Mouse (Mus musculus): ENCODE measurements around the gene Bmi1. TPM values are rescaled to one million over a fixed set of nuclear protein-coding genes. Genes with fewer than 3 reads are reported as not detected.

Bmi1 gene
- polyA plus RNA-seq, 1 experiment from 2014 or later: 47.5 TPM

- 36% methylated on average over 3 of the region's 3 CpGs for WGBS
- no peak for DNase-seq (ENCODE audit: low spot score)
- H3K27me3 ChIP-seq (ENCODE audit: control insufficient read depth, insufficient read depth, low read length): no peaks in the 10 kb centered on the region; the same call in 1 of the 2 replicates
These were observed 45.5 kb downstream of the Bmi1 start for GRCm38 (mm10) chr2:18722208-18722830.

GRCm38 (mm10) chr2:18724462-18724861 lies 47.6 kb downstream of the Bmi1 start:
- Histone ChIP-seq H3K27me3 (ENCODE audit: control insufficient read depth, insufficient read depth, low read length) (peaks cover 2% of the 10 kb centered on the region; the same call in 1 of the 2 replicates), H3K36me3 (ENCODE audit: control insufficient read depth, insufficient read depth, low read length) (no peaks in the 10 kb centered on the region), H3K4me2 (ENCODE audit: low read depth, low read length, severe bottlenecking) (no peak overlapping the region), H3K4me1 (replicated peaks; ENCODE audit: control insufficient read depth, insufficient read depth, low read length) (no peaks in the 10 kb centered on the region), H3K27ac (ENCODE audit: low read depth, low read length) (no peak overlapping the region), H3K9ac (ENCODE audit: low read length) (no peak overlapping the region), H3K9me3 (ENCODE audit: control insufficient read depth, low read length) (no peaks in the 10 kb centered on the region), H3K4me3 (ENCODE audit: low read depth, low read length) (no peak overlapping the region)
- DNase-seq (ENCODE audit: low spot score) (no peak), ATAC-seq (replicated peaks; ENCODE audit: low FRiP score) (no peak)
- WGBS: 85% methylated on average over 1 of the region's 1 CpGs

More at GRCm38 (mm10) chr2:18722208-18722830, 45.5 kb downstream of the Bmi1 start:
- no peak overlapping the region for H3K4me2 ChIP-seq (ENCODE audit: low read depth, low read length, severe bottlenecking)
- H3K9me3 ChIP-seq (ENCODE audit: control insufficient read depth, low read length): no peaks in the 10 kb centered on the region
- H3K27ac ChIP-seq (ENCODE audit: low read depth, low read length): no peak overlapping the region
- H3K4me1 ChIP-seq (replicated peaks; ENCODE audit: control insufficient read depth, insufficient read depth, low read length): no peaks in the 10 kb centered on the region
- H3K36me3 ChIP-seq (ENCODE audit: control insufficient read depth, insufficient read depth, low read length): no peaks in the 10 kb centered on the region
- H3K4me3 ChIP-seq (ENCODE audit: low read depth, low read length): no peak overlapping the region
- no peak overlapping the region for H3K9ac ChIP-seq (ENCODE audit: low read length)
- no peak; the same call in 1 of the 2 replicates for ATAC-seq (replicated peaks; ENCODE audit: low FRiP score)

GRCm38 (mm10) chr2:18725880-18726279 lies 49.1 kb downstream of the Bmi1 start:
- Histone ChIP-seq H3K4me2 (ENCODE audit: low read depth, low read length, severe bottlenecking) (no peak overlapping the region), H3K36me3 (ENCODE audit: control insufficient read depth, insufficient read depth, low read length) (no peaks in the 10 kb centered on the region), H3K27ac (ENCODE audit: low read depth, low read length) (no peak overlapping the region), H3K4me1 (replicated peaks; ENCODE audit: control insufficient read depth, insufficient read depth, low read length) (no peaks in the 10 kb centered on the region), H3K27me3 (ENCODE audit: control insufficient read depth, insufficient read depth, low read length) (peaks cover 2% of the 10 kb centered on the region; the same call in 1 of the 2 replicates), H3K4me3 (ENCODE audit: low read depth, low read length) (no peak overlapping the region), H3K9ac (ENCODE audit: low read length) (no peak overlapping the region), H3K9me3 (ENCODE audit: control insufficient read depth, low read length) (no peaks in the 10 kb centered on the region)
- 82% methylated on average over 4 of the region's 4 CpGs for WGBS
- DNase-seq (ENCODE audit: low spot score) (no peak), ATAC-seq (replicated peaks; ENCODE audit: low FRiP score) (no peak)

- DNase-seq (ENCODE audit: low spot score): no peak
- H3K4me1 ChIP-seq (replicated peaks; ENCODE audit: control insufficient read depth, insufficient read depth, low read length): peaks cover 2% of the 10 kb centered on the region; the same call in 1 of the 2 replicates
- no peak overlapping the region for H3K9ac ChIP-seq (ENCODE audit: low read length)
- no peak overlapping the region for H3K4me3 ChIP-seq (ENCODE audit: low read depth, low read length)
- H3K27ac ChIP-seq (ENCODE audit: low read depth, low read length): no peak overlapping the region
- no peak overlapping the region for H3K4me2 ChIP-seq (ENCODE audit: low read depth, low read length, severe bottlenecking)
- 33% methylated on average over 9 of the region's 9 CpGs for WGBS
- peak; percentile 88 for ATAC-seq (replicated peaks; ENCODE audit: low FRiP score)
- H3K36me3 ChIP-seq (ENCODE audit: control insufficient read depth, insufficient read depth, low read length): no peaks in the 10 kb centered on the region
- H3K27me3 ChIP-seq (ENCODE audit: control insufficient read depth, insufficient read depth, low read length): peaks cover 4% of the 10 kb centered on the region; the same call in 1 of the 2 replicates
- no peaks in the 10 kb centered on the region for H3K9me3 ChIP-seq (ENCODE audit: control insufficient read depth, low read length)
These were observed 54.9 kb downstream of the Bmi1 start for GRCm38 (mm10) chr2:18731718-18732117.

GRCm38 (mm10) chr2:18734394-18735127 lies 57.7 kb downstream of the Bmi1 start:
- no peak overlapping the region for H3K27ac ChIP-seq (ENCODE audit: low read depth, low read length)
- ATAC-seq (replicated peaks; ENCODE audit: low FRiP score): no peak

More at GRCm38 (mm10) chr2:18734394-18735127, 57.7 kb downstream of the Bmi1 start:
- no peak overlapping the region for H3K4me2 ChIP-seq (ENCODE audit: low read depth, low read length, severe bottlenecking)
- H3K36me3 ChIP-seq (ENCODE audit: control insufficient read depth, insufficient read depth, low read length): no peaks in the 10 kb centered on the region
- no peak overlapping the region for H3K9ac ChIP-seq (ENCODE audit: low read length)
- H3K9me3 ChIP-seq (ENCODE audit: control insufficient read depth, low read length): no peaks in the 10 kb centered on the region
- H3K4me1 ChIP-seq (replicated peaks; ENCODE audit: control insufficient read depth, insufficient read depth, low read length): peaks cover 2% of the 10 kb centered on the region; the same call in 1 of the 2 replicates
- DNase-seq (ENCODE audit: low spot score): no peak
- 22% methylated on average over 5 of the region's 5 CpGs for WGBS
- no peak overlapping the region for H3K4me3 ChIP-seq (ENCODE audit: low read depth, low read length)
- H3K27me3 ChIP-seq (ENCODE audit: control insufficient read depth, insufficient read depth, low read length): peaks cover 2% of the 10 kb centered on the region; the same call in 1 of the 2 replicates

Other genes starting within 250 kb of the Bmi1 start
- 123 and 134 TPM in 2 replicates for gene Commd3, start 4.6 kb upstream of the Bmi1 start, polyA plus RNA-seq (2014; fragmentation: Nextera tagmentation; extraction: Ambion mirVana)
- 0.21 and 0.44 TPM in 2 replicates for gene Spag6, start 17.0 kb downstream of the Bmi1 start, polyA plus RNA-seq (2014; fragmentation: Nextera tagmentation; extraction: Ambion mirVana)